Mouse (Mus musculus): ENCODE measurements around the gene Prl7c1. TPM values are rescaled to one million over a fixed set of nuclear protein-coding genes. Genes with fewer than 3 reads are reported as not detected.
"Not testable (repeated sequence)": the region's sequence is repeated elsewhere in the genome, so short reads cannot be mapped to it uniquely, and the experiment has no call there.

Gene Prl7c1
- not detected for total RNA-seq (2021)
- long read RNA-seq, experiment 1 = 0 reads
- long read RNA-seq, experiment 2 = 0 reads

DNA sequence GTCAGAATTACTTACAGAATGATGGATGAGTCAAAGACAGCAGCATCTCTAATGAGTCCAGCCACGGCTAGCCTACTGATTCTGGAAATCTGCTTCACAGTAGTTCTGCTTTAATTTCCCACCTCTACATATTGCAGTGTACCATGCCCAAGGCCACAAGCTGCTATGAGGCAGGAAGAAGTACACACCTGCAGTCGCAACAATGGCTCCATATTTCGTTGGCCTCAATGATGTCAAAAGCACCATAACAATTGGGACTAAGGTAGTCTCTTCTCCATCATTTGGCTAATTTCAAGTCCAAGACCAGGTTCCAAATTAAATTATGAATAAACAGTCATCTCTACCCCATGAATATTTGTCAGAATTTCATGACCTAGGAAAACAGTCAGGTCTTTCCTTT is at the start of gene Prl7c1:
Gene Prl7c1, minus strand, starts transcription at position 101 of the 400 bp plus-strand sequence.
- DNase-seq; intact Hi-C loops (cut with DNase I): not testable (repeated sequence)

DNA sequence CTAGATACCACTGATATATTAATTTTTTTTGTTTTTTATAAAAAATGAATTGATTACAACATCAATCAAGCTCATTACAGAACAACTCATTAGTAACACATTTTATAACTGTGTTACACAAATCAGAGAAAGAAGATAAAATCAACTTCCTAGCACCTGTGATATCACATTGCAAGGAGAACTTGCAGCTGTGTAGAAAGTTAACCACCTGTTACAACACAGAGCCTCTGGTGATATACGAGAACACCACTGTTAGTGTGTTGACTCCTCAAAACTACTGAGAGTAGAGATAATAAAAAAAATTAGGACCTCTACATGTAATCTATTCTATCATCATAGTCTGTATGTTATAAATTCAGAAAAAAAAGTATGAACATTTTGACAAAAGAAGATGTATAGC is 22.2 kb upstream of the Prl7c1 start:
- no peak for DNase-seq
- intact Hi-C loops (cut with DNase I) = no loop called here

DNA sequence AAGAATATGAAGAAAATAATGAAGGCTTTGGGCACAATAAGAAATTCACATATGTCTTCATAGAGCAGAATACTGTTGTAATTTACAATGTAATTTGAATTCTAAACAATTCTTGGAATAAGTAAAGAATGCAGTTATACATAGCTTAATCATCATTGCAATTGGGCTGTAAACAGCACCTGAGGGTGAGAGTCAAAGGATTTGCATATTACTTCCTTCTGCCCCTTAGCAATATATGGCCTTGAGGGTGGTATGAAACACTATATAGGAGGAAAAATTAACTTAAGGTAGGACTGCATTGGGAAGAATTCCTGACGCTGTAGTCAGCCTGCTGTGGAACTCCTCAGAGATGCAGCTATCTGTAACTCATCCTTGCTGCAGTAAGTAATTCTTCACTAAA is 20.8 kb upstream of the Prl7c1 start, which contains the start of gene Prl2a1:
Gene Prl2a1, plus strand, starts transcription at position 301 of the 400 bp plus-strand sequence.
- no peak for DNase-seq
- intact Hi-C loops (cut with DNase I) = no loop called here

DNA sequence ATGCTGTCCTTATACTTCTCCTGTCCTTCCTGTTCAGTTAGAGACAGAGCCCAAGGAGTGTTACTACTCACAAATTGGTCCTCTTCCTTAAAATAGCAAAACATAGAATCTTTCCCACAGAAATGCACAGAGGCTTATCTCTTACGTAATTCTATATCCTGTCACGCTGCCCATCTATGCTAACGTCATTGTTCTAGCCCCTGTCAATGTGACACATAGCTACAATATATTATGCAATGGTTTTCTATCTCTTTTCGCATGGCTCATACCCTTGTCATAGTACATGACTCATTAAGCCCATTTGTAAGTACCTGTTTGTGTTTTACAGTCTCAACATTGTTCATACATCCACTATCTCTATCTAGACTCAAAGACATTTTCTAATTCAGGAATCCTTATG is 18.7 kb upstream of the Prl7c1 start:
- DNase-seq = no peak
- intact Hi-C loops (cut with DNase I) = no loop called here

DNA sequence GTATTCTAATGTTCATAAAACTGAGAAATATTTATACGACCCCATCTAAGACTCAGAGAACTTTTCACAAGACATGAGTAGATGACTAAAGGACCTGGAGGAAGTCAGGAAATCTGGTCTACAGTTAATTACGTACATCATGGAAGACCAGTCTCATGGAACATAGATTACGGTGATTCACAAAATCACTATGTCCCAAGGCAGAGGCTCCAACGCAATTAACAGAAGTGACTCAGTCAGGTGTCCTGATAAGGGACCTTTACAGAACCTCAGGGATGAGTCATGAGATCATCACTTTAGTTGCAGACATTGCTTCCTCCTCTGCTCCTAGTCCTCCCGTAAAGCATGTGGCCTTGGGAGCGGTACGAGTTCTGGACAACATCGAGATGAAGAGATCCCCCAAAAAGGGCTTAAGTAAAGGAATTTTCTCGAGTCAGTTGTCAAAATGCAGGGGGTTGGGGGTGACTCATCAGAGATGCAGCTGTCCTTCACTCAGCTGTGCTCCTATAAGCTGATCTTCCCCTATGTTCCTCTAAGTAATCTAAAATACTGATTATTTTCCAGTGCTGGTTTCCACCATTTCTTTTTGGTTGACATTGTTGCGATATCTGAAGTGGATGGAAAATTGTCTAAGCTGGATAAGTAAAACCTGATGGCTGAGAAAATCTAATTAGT is 46.0 kb downstream of the Prl7c1 start:
- DNase-seq = no peak
- intact Hi-C loops (cut with DNase I) = no loop called here

DNA sequence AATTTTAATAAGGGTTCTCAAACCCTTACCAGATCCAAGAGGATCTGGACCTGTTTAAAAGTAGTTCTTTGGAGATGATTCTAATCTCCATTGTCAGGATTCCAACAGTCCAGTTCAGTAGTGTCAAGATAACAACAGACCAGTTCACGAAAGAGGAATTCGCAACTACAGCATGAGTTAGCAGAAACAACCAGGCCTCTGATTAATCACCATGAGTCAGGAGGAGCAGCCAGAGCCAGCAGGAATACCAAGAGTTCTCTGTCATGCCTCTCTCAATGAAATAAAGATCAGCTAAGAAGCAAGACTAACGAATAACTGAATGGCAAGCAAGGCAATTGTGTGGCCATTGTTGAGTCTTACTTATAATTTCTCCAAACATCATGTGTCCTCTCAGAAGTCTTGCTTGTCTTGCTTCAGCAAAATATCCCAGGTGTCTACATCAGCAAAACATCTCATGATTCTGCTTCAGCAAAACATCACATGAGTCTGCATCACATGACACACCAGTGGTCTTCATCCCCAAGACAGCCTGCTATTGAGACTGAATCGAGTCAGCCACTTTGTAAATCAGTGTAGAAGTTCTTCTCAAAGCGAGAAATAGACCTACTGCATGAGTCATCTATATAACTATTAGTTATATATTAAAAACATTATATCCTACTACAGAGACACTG is 50.2 kb downstream of the Prl7c1 start:
- DNase-seq; intact Hi-C loops (cut with DNase I): not testable (repeated sequence)

DNA sequence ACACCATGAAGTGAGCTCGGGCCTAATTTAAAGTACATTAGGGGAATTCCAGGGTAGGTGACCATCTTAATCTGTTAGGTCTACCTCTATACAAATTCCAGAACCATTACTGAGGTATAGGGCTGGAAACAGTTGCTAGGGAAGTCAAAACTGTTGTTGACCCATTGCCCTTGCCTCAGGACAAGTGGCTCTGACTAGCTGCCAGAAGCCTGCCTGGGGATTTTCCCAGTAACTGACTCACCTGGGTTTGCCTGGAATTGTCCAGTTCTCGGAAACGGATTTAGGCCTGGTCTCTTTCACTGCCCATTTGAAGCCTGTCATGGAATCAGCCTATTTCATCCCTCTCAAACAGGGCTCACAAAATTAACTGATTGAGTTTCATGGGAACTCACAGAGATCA is 55.5 kb downstream of the Prl7c1 start:
- intact Hi-C loops (cut with DNase I); DNase-seq: not testable (repeated sequence)

Other genes with a start within 250 kb of the Prl7c1 start
- not detected for gene Prl8a9, start 216.2 kb downstream of the Prl7c1 start, total RNA-seq (2021)
- gene Prl8a1, start 198.6 kb downstream of the Prl7c1 start, total RNA-seq (2021) = not detected
- not detected for gene Prl7b1, start 170.2 kb downstream of the Prl7c1 start, total RNA-seq (2021)
- gene Prl7a1, start 138.3 kb downstream of the Prl7c1 start, total RNA-seq (2021) = not detected
- not detected for gene Prl7a2, start 112.8 kb downstream of the Prl7c1 start, total RNA-seq (2021)
- not detected for gene Prl7d1, start 64.1 kb downstream of the Prl7c1 start, total RNA-seq (2021)
- not detected for gene Prl2a1, start 20.9 kb upstream of the Prl7c1 start, total RNA-seq (2021)
- not detected for gene Prl2c1, start 68.5 kb upstream of the Prl7c1 start, total RNA-seq (2021)
- gene Prl4a1, start 235.4 kb upstream of the Prl7c1 start, total RNA-seq (2021) = not detected

All from heart, postnatal 14 days (tissue).